Mouse (Mus musculus): ENCODE data around the gene Ankrd40. TPM values are rescaled to one million over a fixed set of nuclear protein-coding genes. Genes with fewer than 3 reads are reported as not detected.

Ankrd40 gene
- 10 to 100 TPM; 18.9 to 81.5 (median 44.1) TPM for total RNA-seq (2018; cell fraction: chromatin; rRNA removed)
- 10 to 100 TPM; 47.9 to 86.4 (median 61.7) TPM for total RNA-seq (2018; cell fraction: cytosol; rRNA removed)
- 10 to 100 TPM; 26.7 to 81.7 (median 44.8) TPM for total RNA-seq (2018; cell fraction: nucleus; rRNA removed)
- 51.9 to 117 TPM (median 63.5 TPM) in 3 replicates for polyA plus RNA-seq (2018)

DNA sequence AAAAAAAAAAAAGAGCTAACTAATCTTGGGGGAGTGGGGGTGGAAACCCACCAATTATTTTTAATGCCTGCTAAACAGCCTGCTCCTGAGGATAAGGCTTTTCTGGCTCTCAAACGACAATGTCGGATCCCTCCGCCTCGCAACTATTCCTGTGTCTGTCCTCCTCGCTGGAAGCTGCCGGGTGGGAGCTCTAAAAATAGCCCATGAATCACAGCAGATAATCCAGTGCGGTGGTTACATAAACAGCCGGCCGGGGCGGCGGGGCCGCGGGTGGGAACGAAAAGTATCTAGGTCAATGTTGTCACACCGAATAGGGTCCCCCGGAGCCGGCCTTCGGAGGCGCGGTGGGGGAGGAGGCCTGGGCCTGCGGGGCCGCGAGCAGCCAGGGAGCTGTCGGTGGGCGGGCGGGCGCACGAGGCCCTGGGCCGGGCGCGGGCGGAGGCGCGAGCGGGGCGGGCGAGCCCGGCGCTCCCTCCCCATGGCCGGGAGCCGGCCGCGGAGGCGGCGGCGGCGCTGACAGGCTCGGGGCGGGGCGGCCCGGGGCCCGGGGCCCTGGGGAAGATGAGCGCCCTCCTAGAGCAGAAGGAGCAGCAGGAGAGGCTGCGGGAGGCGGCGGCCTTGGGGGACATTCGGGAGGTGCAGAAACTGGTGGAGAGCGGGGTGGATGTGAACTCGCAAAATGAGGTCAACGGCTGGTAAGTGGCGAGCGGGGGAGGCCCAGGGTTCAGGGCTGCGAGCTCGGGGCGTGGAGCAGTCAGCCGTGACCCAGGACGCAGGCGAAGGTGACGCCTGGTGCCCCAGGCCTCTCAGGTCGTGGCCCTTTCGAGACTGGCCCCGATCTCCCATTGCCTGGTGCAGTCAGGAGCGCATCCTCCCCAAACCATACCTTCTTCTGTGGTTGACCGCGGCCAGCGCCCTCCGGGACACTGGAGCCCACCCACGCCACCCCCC is at the start of gene Ankrd40:
Gene Ankrd40, plus strand, starts transcription at position 309 of the 951 bp plus-strand sequence.
- peak within 1 kb of the TSS; percentile 88 for H3K27ac ChIP-seq
- WGBS (ENCODE audit: missing documents), result under 1% methylated on average over 62 of the region's 78 CpGs
- peak within 1 kb of the TSS; percentile 46 for H3K4me3 ChIP-seq (ENCODE audit: inconsistent target)
- H3K36me3 ChIP-seq (ENCODE audit: inconsistent target), result no peaks in the 10 kb centered on the region
- H3K79me2 ChIP-seq (ENCODE audit: inconsistent target), result peaks cover 45% of the 10 kb centered on the region

- Histone ChIP-seq H3K4me3 (ENCODE audit: inconsistent target) (no peak within 1 kb of the TSS), H3K79me2 (ENCODE audit: inconsistent target) (no peaks in the 10 kb centered on the region), H3K27ac (no peak within 1 kb of the TSS), H3K36me3 (ENCODE audit: inconsistent target) (peaks cover 6% of the 10 kb centered on the region; the same call in 1 of the 2 replicates)
- WGBS (ENCODE audit: missing documents), result 81% methylated on average over 11 of the region's 11 CpGs
Measured at GRCm38 (mm10) chr11:94281199-94282181, 46.3 kb upstream of the Ankrd40 start, which contains the start of gene Gm21885. Gene Gm21885 (plus strand): TSS chr11:94281873.

DNA sequence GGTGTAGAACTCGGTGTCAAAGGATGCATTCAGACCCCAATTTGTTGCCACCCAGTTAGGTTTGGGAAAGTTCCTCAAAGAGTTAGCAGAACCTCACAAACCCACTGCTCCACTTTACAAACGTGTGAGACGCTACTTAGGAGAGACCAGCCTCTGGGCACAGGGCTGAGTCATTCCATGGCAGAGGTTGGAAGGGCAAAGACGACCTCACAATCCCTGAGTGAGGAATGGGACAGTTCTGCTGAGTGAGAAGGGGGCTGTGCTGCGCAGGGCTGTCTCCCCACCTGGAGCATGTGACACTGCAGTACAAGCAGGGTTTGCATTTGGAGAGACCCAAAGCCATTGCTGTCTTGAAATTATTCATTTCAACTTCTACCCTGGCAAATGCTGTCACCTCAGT is 45.5 kb upstream of the Ankrd40 start:
- H3K36me3 ChIP-seq (ENCODE audit: inconsistent target), result peaks cover 12% of the 10 kb centered on the region
- H3K27ac ChIP-seq, result no peak overlapping the region
- no peaks in the 10 kb centered on the region for H3K79me2 ChIP-seq (ENCODE audit: inconsistent target)
- WGBS (ENCODE audit: missing documents), result 84% methylated on average over 3 of the region's 5 CpGs
- H3K4me3 ChIP-seq (ENCODE audit: inconsistent target), result no peak overlapping the region

GRCm38 (mm10) chr11:94283536-94284099 is 44.2 kb upstream of the Ankrd40 start:
- H3K4me3 ChIP-seq (ENCODE audit: inconsistent target), result no peak overlapping the region
- no peaks in the 10 kb centered on the region for H3K79me2 ChIP-seq (ENCODE audit: inconsistent target)
- WGBS (ENCODE audit: missing documents), result 99% methylated on average over 6 of the region's 6 CpGs
- no peak overlapping the region for H3K27ac ChIP-seq
- peaks cover 25% of the 10 kb centered on the region for H3K36me3 ChIP-seq (ENCODE audit: inconsistent target)

DNA sequence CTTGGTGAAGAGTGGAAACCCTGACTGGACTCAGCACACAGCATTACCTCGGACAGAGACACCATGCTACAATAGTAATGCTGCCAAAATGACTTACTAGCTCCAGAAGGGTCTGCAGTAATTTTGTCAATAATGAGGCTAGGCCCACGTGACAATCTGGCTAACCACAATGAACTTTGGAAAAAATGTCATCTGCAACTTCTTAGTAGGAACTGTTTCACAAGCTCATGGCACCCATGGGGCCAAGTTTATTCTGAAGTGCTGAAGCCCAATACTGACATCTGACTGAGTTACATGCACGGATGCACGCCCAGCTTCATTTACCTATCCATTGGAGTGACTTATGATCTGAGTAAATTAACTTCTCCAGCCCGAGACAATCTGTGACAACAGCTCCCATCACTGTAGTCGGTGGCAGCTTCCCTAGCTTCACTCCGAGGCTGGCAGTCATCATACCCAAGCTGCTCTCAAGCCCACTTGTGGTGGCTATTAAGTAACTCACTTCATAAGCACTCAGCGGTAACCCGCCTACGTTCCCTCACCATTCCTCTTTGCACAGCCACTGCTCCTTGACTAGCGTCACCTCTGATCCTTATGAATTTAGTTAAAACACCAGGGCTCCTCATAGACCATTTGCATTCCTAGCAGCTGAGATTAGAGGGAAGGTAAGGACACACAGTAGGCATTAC is 41.8 kb upstream of the Ankrd40 start:
- H3K36me3 ChIP-seq (ENCODE audit: inconsistent target), result peaks cover 49% of the 10 kb centered on the region
- H3K27ac ChIP-seq, result no peak overlapping the region
- WGBS (ENCODE audit: missing documents), result 91% methylated on average over 11 of the region's 11 CpGs
- no peaks in the 10 kb centered on the region for H3K79me2 ChIP-seq (ENCODE audit: inconsistent target)
- H3K4me3 ChIP-seq (ENCODE audit: inconsistent target), result no peak overlapping the region

DNA sequence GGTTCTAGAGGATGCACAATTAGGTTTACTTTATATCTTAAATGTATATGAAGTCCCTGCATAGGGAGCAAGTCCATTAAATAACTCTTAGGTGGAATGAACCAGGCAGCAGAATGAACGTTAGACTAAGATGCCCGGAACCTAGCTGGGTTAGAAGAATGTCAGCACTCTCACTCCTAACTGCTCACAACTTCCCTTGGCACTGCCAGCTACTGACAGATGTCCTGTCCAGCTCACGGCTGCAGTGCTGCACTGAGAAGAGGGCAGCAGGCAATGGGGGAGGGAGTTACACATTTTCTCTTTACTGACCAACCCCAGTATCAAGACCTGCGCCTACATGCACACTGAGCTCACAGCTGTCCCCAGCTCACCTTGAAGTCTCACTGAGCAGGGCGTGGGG is 40.7 kb upstream of the Ankrd40 start:
- Histone ChIP-seq H3K79me2 (ENCODE audit: inconsistent target) (no peaks in the 10 kb centered on the region; the same call in 1 of the 2 replicates), H3K27ac (no peak overlapping the region), H3K4me3 (ENCODE audit: inconsistent target) (no peak overlapping the region), H3K36me3 (ENCODE audit: inconsistent target) (peaks cover 59% of the 10 kb centered on the region)
- WGBS (ENCODE audit: missing documents), result 95% methylated on average over 5 of the region's 5 CpGs

GRCm38 (mm10) chr11:94290062-94290740 is 37.6 kb upstream of the Ankrd40 start:
- Histone ChIP-seq H3K36me3 (ENCODE audit: inconsistent target) (peaks cover 88% of the 10 kb centered on the region), H3K4me3 (ENCODE audit: inconsistent target) (no peak overlapping the region), H3K27ac (no peak overlapping the region), H3K79me2 (ENCODE audit: inconsistent target) (peaks cover 6% of the 10 kb centered on the region; the same call in 1 of the 2 replicates)
- WGBS (ENCODE audit: missing documents), result 94% methylated on average over 10 of the region's 10 CpGs

DNA sequence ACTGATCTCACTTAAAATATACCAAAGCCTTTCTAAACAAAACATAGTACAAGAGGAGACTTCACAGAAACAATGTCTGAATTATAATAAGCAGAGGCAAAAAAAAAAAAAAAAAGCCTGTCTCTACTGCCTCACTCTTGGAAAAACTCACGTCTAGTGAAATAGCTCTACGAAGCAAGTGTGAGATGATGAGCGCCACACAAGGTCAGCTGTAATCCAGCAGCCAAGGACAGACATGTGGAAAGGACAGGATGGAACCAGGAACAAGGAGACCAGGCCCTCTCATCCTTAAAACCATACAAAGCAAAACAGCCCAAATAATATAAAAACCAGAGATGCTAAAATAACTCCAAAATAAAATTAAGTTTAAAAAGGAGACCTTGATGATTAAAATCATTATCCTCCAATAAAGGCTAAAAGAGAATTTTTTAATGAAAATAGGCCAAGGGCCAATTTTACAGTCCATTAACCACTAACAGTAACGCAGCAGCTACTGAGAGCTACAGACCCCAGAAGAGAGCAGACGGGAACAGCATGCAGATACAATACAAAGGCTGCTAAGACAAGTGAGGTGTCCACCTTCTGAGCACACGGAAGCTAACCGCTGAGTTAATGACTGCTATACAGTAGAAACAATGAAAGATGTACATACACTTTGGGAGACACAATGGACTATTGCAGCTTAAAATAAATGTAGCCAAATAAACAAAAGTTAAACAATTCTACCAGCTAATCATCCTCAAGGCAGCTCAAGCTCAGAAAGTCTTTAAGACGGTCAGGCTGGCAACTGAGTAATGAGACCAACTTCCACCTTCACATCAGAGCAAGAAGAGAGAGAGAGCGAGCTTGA is 32.6 kb upstream of the Ankrd40 start:
- no peak overlapping the region for H3K27ac ChIP-seq
- 91% methylated on average over 9 of the region's 9 CpGs for WGBS (ENCODE audit: missing documents)
- no peak overlapping the region for H3K4me3 ChIP-seq (ENCODE audit: inconsistent target)
- peaks cover 34% of the 10 kb centered on the region; the same call in 1 of the 2 replicates for H3K79me2 ChIP-seq (ENCODE audit: inconsistent target)
- H3K36me3 ChIP-seq (ENCODE audit: inconsistent target), result peaks cover 96% of the 10 kb centered on the region

DNA sequence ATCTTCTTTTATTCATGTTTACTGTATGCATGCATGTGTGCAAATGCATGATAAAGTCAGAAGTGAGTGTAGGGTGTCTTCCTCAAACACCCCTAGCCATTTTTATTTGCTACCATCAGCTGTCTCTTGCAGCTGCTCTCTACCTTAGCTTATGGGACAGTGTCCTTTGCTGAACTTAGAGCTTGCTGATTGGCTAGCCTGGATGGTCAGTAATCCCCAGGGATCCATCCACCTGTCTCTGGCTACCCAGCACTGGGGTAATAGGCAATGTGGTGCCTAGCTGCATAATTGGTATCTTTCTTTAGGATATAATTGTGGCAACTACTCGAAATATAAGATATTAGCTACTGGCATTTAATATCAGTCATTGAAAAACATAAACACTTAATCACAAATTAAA is 15.1 kb upstream of the Ankrd40 start:
- H3K36me3 ChIP-seq (ENCODE audit: inconsistent target), result peaks cover 16% of the 10 kb centered on the region; the same call in 1 of the 2 replicates
- H3K27ac ChIP-seq, result no peak overlapping the region
- WGBS (ENCODE audit: missing documents), result 86% methylated on average over 1 of the region's 1 CpGs
- H3K4me3 ChIP-seq (ENCODE audit: inconsistent target), result no peak overlapping the region
- H3K79me2 ChIP-seq (ENCODE audit: inconsistent target), result peaks cover 100% of the 10 kb centered on the region

- no peak overlapping the region for H3K27ac ChIP-seq
- H3K4me3 ChIP-seq (ENCODE audit: inconsistent target), result no peak overlapping the region
- peaks cover 2% of the 10 kb centered on the region; the same call in 1 of the 2 replicates for H3K36me3 ChIP-seq (ENCODE audit: inconsistent target)
- 95% methylated on average over 2 of the region's 2 CpGs for WGBS (ENCODE audit: missing documents)
- peaks cover 100% of the 10 kb centered on the region for H3K79me2 ChIP-seq (ENCODE audit: inconsistent target)
Measured at GRCm38 (mm10) chr11:94314098-94314652, 13.6 kb upstream of the Ankrd40 start.

DNA sequence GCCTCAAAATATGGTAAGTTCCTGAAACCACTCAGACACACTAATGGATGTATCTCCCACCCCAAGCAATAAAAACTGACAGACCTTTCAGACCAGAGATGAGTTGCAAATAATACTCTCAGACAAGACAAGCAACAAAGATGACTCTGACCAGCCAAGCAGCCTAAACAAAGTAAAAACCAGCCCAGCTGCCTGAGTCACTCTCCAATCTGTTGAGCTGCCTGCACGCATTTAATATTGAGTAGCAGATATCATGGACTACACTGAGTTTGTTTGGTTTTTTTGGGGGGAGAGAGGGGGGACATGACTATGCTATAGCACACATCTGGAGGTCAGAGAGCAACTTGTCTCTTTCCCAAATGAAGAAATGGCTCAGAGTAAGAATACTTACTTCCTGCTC is 12.5 kb upstream of the Ankrd40 start:
- H3K27ac ChIP-seq, result 0 out of 2 replicates have a peak overlapping the region, but pooled peaks have one; percentile 7
- H3K36me3 ChIP-seq (ENCODE audit: inconsistent target), result no peaks in the 10 kb centered on the region

DNA sequence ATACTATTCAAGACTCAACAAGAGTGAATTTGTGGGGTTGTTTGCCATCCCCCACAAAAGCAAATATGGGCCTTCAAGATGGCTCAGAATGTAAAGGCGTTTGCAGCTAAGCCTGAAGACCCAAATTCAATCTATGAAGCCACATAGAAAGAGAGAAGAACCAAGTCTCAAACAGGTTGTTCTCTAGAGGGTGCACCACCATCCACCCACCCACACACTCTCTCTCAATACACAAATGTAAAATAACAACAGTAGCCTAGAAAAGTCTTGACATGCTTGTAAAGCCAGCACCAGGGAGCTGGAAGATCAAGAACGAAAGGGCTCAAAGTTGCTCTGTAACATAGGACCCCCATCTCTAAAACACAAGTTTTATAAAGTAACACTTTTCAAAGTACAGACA is 11.3 kb upstream of the Ankrd40 start:
- Histone ChIP-seq H3K27ac (no peak overlapping the region), H3K36me3 (ENCODE audit: inconsistent target) (no peaks in the 10 kb centered on the region), H3K4me3 (ENCODE audit: inconsistent target) (no peak overlapping the region), H3K79me2 (ENCODE audit: inconsistent target) (peaks cover 98% of the 10 kb centered on the region)
- 100% methylated on average over 2 of the region's 2 CpGs for WGBS (ENCODE audit: missing documents)

More for the DNA sequence above, 12.5 kb upstream of the Ankrd40 start:
- 100% methylated on average over 1 of the region's 1 CpGs for WGBS (ENCODE audit: missing documents)
- peaks cover 100% of the 10 kb centered on the region for H3K79me2 ChIP-seq (ENCODE audit: inconsistent target)
- no peak overlapping the region for H3K4me3 ChIP-seq (ENCODE audit: inconsistent target)
